Mouse (Mus musculus): Measurements from ENCODE around the gene Ube2a. TPM values are rescaled to one million over a fixed set of nuclear protein-coding genes. Genes with fewer than 3 reads are reported as not detected.

Ube2a gene
- polyA plus RNA-seq, 1 experiment from 2014 or later, result 121 TPM

DNA sequence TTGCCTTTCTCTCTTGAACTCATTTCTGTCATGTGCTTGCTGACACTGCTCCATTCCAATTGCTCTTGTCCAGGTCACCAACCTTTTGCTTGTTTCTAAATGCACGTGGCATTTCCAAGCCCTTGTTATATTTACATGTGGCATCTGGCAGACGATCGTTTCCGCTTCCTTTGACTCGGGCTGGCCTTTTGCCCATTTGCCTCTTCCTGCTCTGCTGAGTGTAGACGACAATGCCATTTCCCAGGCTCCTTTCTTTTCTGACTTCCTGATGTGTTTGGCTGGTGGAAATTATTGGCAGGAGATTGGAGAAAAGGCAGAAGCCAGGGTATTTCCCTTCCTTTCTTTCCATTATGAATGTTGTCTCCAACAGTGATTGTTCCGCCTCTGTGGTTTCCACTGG, 34.3 kb upstream of the Ube2a start:
- no peak for ATAC-seq (replicated peaks; ENCODE audit: low FRiP score)
- Histone ChIP-seq H3K4me1 (replicated peaks; ENCODE audit: control insufficient read depth, insufficient read depth, low read length) (no peaks in the 10 kb centered on the region), H3K27ac (ENCODE audit: low read depth, low read length) (no peak overlapping the region), H3K9me3 (ENCODE audit: control insufficient read depth, low read length) (no peaks in the 10 kb centered on the region), H3K9ac (ENCODE audit: low read length) (no peak overlapping the region), H3K4me3 (ENCODE audit: low read depth, low read length) (no peak overlapping the region), H3K4me2 (ENCODE audit: low read depth, low read length, severe bottlenecking) (no peak overlapping the region), H3K27me3 (ENCODE audit: control insufficient read depth, insufficient read depth, low read length) (no peaks in the 10 kb centered on the region), H3K36me3 (ENCODE audit: control insufficient read depth, insufficient read depth, low read length) (no peaks in the 10 kb centered on the region)
- WGBS, result 86% methylated on average over 7 of the region's 7 CpGs
- DNase-seq (ENCODE audit: low spot score), result no peak

DNA sequence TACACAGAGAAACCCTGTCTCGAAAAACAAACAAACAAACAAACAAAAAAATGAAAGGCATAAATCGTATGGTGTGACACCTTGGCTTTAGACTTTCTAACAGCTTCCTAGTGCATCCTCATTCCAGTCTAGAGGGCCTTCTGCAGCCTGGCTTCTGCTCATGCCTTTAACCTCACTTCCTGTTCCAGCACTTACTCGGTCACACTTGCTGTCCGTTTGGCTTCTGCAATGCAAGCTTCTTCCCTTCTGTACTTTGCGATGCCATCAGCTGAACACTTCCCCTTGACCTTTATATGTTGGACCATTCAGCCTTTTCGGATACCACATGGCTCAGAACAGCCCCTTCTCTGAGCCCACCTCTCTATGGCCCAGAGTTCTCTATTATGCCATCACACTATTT, 32.0 kb upstream of the Ube2a start:
- DNase-seq (ENCODE audit: low spot score) (no peak), ATAC-seq (replicated peaks; ENCODE audit: low FRiP score) (no peak)
- no peaks in the 10 kb centered on the region for H3K9me3 ChIP-seq (ENCODE audit: control insufficient read depth, low read length)
- no peak overlapping the region for H3K9ac ChIP-seq (ENCODE audit: low read length)
- H3K36me3 ChIP-seq (ENCODE audit: control insufficient read depth, insufficient read depth, low read length), result no peaks in the 10 kb centered on the region
- H3K4me1 ChIP-seq (replicated peaks; ENCODE audit: control insufficient read depth, insufficient read depth, low read length), result no peaks in the 10 kb centered on the region
- H3K27me3 ChIP-seq (ENCODE audit: control insufficient read depth, insufficient read depth, low read length), result no peaks in the 10 kb centered on the region
- no peak overlapping the region for H3K4me3 ChIP-seq (ENCODE audit: low read depth, low read length)
- no peak overlapping the region for H3K27ac ChIP-seq (ENCODE audit: low read depth, low read length)
- WGBS, result 92% methylated on average over 6 of the region's 6 CpGs
- H3K4me2 ChIP-seq (ENCODE audit: low read depth, low read length, severe bottlenecking), result no peak overlapping the region

DNA sequence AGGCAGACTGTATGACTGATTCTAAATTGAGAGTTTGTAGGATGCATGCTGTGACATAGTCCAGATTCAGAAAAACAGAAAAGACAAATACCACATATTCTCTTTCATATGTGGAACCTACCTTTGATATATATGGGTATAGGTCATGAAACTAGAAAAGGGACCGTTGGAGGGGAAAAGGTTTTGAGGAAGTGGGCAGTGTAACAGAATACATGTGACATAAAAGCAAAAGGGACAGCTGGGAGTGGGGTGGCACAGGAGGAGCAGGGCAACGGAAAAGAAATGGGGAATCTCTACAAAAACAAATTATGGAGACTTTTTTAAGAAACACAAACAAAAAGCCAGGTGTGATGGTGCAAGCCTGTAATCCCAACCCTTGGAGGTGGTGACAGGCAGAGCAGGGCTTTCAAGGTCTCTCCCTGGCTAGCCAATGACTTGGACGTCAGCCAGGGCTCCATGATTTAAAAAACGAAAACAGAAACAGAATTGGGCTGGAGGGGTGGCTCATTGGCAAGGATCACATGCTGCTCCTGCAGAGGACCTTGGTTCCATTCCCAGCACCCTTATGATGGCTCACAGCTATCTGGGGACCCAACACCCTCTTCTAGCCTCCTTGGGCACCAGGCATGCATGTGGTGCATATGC, 30.2 kb upstream of the Ube2a start:
- ATAC-seq (replicated peaks; ENCODE audit: low FRiP score) (no peak), DNase-seq (ENCODE audit: low spot score) (no peak)
- Histone ChIP-seq H3K9me3 (ENCODE audit: control insufficient read depth, low read length) (no peaks in the 10 kb centered on the region), H3K4me3 (ENCODE audit: low read depth, low read length) (no peak overlapping the region), H3K4me1 (replicated peaks; ENCODE audit: control insufficient read depth, insufficient read depth, low read length) (no peaks in the 10 kb centered on the region), H3K4me2 (ENCODE audit: low read depth, low read length, severe bottlenecking) (no peak overlapping the region), H3K27ac (ENCODE audit: low read depth, low read length) (no peak overlapping the region), H3K9ac (ENCODE audit: low read length) (no peak overlapping the region), H3K27me3 (ENCODE audit: control insufficient read depth, insufficient read depth, low read length) (no peaks in the 10 kb centered on the region), H3K36me3 (ENCODE audit: control insufficient read depth, insufficient read depth, low read length) (no peaks in the 10 kb centered on the region)
- WGBS, result 78% methylated on average over 4 of the region's 4 CpGs

DNA sequence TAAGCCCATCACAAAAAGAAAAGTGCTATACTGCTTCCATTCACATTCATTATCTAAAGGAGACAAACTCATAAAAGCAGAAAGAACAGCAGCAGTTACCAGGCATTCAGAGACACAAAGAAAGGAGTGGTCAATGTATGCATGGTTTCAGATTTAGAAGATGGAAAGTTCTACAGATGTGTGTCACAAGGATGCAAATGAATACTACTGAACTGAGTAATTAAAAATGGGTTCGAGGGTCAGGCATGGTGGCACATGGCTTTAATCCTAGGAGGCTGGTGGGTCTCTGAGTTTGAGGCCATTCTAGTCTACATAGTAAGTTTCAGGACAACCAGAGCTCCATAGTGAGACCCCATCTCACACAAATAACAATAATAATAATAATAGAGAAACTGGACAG, 26.5 kb upstream of the Ube2a start:
- ATAC-seq (replicated peaks; ENCODE audit: low FRiP score) (no peak), DNase-seq (ENCODE audit: low spot score) (no peak)
- no peak overlapping the region for H3K4me3 ChIP-seq (ENCODE audit: low read depth, low read length)
- H3K4me1 ChIP-seq (replicated peaks; ENCODE audit: control insufficient read depth, insufficient read depth, low read length), result no peaks in the 10 kb centered on the region
- no peak overlapping the region for H3K27ac ChIP-seq (ENCODE audit: low read depth, low read length)
- no peaks in the 10 kb centered on the region for H3K36me3 ChIP-seq (ENCODE audit: control insufficient read depth, insufficient read depth, low read length)
- 85% methylated on average over 1 of the region's 1 CpGs for WGBS
- H3K4me2 ChIP-seq (ENCODE audit: low read depth, low read length, severe bottlenecking), result no peak overlapping the region
- H3K27me3 ChIP-seq (ENCODE audit: control insufficient read depth, insufficient read depth, low read length), result no peaks in the 10 kb centered on the region
- H3K9ac ChIP-seq (ENCODE audit: low read length), result no peak overlapping the region
- H3K9me3 ChIP-seq (ENCODE audit: control insufficient read depth, low read length), result no peaks in the 10 kb centered on the region

DNA sequence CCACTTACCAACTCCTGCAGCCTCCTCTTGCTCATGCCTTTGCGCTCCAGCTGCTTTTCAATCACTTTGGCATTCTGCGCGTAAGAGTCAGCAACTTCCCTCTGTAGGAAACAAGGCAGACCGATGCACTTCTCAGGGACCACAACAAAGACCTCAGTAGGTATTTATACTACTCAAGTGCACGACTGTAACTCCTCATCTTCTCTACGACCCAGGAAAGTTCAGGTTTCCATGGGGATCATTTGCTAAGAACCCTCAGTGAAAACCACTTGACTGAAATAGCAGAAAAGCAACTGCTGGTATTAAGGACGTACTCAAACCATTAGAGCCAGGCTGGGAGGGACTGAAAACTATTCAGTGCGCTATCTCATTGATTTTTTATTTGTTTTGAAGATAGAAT, 21.1 kb upstream of the Ube2a start:
- Histone ChIP-seq H3K4me1 (replicated peaks; ENCODE audit: control insufficient read depth, insufficient read depth, low read length) (no peaks in the 10 kb centered on the region), H3K4me2 (ENCODE audit: low read depth, low read length, severe bottlenecking) (no peak overlapping the region), H3K36me3 (ENCODE audit: control insufficient read depth, insufficient read depth, low read length) (no peaks in the 10 kb centered on the region), H3K27me3 (ENCODE audit: control insufficient read depth, insufficient read depth, low read length) (no peaks in the 10 kb centered on the region), H3K4me3 (ENCODE audit: low read depth, low read length) (no peak overlapping the region), H3K27ac (ENCODE audit: low read depth, low read length) (no peak overlapping the region), H3K9ac (ENCODE audit: low read length) (no peak overlapping the region), H3K9me3 (ENCODE audit: control insufficient read depth, low read length) (no peaks in the 10 kb centered on the region)
- no peak for ATAC-seq (replicated peaks; ENCODE audit: low FRiP score)
- DNase-seq (ENCODE audit: low spot score), result no peak
- WGBS, result 88% methylated on average over 8 of the region's 8 CpGs

DNA sequence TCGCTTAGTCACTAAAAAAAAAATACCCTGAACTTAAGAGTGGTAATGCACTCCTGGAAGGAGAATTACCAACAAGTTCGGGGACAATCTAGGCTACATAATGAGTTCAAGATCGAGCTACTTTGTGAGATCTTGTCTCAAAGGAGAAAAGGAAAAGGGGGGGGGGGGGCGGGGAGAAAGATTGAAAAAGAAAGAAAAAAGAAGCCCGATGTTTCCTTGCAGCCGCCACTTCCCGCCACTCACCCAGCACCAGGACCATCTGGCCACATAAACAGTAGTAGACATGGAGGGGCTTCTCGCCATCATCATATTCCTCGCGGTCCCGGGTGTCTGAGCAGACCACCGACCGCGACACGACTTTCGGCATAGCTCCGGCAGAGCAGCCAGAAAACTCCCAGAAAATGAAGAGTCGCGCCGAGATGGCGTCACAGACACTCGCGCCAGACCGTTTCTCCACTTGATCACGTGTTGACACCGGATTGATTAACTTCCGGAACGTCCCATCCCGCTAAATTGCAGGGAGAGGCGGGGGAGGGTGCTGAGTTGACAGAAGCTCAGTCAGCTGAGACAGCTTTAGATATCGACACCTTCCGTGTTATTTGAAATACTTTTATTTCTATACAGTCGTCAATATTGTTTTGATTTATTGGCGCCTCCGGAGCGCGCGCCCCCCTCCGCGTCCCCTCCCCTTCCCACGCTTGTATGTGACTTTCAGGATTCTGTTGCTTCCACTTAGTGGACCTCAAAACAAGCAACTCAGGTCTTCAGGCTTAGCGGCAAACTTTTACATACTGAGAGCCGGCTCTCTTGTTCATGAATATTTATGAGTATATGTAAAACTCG, 9.7 kb upstream of the Ube2a start:
- DNase-seq (ENCODE audit: low spot score) (peak; percentile 86), ATAC-seq (replicated peaks; ENCODE audit: low FRiP score) (peak; percentile 90)
- H3K4me2 ChIP-seq (ENCODE audit: low read depth, low read length, severe bottlenecking), result peak overlapping the region; percentile 43
- peak overlapping the region; percentile 39; the same call in 1 of the 2 replicates for H3K9ac ChIP-seq (ENCODE audit: low read length)
- WGBS, result 13% methylated on average over 43 of the region's 44 CpGs
- no peaks in the 10 kb centered on the region for H3K27me3 ChIP-seq (ENCODE audit: control insufficient read depth, insufficient read depth, low read length)
- no peaks in the 10 kb centered on the region for H3K36me3 ChIP-seq (ENCODE audit: control insufficient read depth, insufficient read depth, low read length)
- no peaks in the 10 kb centered on the region for H3K9me3 ChIP-seq (ENCODE audit: control insufficient read depth, low read length)
- peak overlapping the region; percentile 57; the same call in 1 of the 2 replicates for H3K27ac ChIP-seq (ENCODE audit: low read depth, low read length)
- peaks cover 2% of the 10 kb centered on the region; the same call in 1 of the 2 replicates for H3K4me1 ChIP-seq (replicated peaks; ENCODE audit: control insufficient read depth, insufficient read depth, low read length)
- H3K4me3 ChIP-seq (ENCODE audit: low read depth, low read length), result peak overlapping the region; percentile 32

DNA sequence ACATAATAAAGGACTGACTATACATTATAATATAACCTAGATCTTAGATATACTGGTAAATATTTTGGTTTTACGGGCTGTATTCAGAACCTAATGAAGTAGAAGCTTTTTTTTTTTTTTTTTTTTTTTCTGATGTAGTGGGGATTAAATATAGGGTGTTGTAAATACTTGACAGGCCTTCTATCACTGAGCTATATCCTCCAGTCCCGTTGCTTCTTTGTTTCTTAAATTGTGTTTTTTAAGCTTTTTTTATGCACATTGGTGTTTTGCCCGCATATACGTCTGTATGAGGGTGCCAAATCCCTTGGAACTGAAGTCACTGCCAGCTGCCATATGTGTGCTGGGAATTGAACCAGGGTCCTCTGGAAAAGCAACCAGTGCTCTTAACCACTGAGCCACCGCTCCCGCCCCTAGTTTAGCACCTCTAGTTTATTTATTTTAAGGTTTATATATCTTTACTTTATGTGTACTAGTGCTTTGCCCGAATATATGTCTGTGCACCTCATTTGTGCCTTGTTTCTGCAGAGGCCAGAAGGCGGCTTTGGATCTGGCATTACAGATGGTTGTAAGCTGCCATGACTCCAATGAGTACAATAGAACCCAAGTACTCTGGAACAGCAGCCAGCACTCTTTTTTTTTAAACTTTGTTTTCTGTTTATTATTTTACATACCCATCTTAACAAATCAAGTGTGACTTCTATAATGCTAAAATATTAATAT, 8.9 kb upstream of the Ube2a start:
- Histone ChIP-seq H3K27me3 (ENCODE audit: control insufficient read depth, insufficient read depth, low read length) (no peaks in the 10 kb centered on the region), H3K4me3 (ENCODE audit: low read depth, low read length) (peak overlapping the region; percentile 32; the same call in 1 of the 2 replicates), H3K4me2 (ENCODE audit: low read depth, low read length, severe bottlenecking) (peak overlapping the region; percentile 37; the same call in 1 of the 2 replicates), H3K36me3 (ENCODE audit: control insufficient read depth, insufficient read depth, low read length) (no peaks in the 10 kb centered on the region), H3K9ac (ENCODE audit: low read length) (no peak overlapping the region), H3K9me3 (ENCODE audit: control insufficient read depth, low read length) (no peaks in the 10 kb centered on the region), H3K27ac (ENCODE audit: low read depth, low read length) (no peak overlapping the region), H3K4me1 (replicated peaks; ENCODE audit: control insufficient read depth, insufficient read depth, low read length) (peaks cover 2% of the 10 kb centered on the region; the same call in 1 of the 2 replicates)
- ATAC-seq (replicated peaks; ENCODE audit: low FRiP score) (no peak), DNase-seq (ENCODE audit: low spot score) (no peak)
- 58% methylated on average over 8 of the region's 8 CpGs for WGBS

DNA sequence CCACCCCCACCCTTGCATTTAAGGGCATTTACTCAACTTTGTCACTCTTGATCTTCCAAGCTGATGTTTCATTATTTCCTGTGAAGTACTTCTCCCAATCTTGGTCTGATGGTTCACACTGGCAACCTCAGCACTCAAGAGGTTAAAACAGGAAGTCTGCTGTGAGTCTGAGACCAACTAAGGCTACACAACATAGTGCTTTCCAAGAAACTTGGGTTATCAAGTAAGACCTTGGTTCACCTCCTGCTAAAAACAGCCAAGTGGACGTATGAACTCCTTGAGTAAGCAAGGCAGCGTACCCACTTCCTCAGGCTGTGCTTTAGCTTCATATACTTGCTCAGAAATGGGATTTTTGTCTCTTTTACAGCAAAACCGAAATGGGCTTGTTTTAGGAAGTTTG, 3.3 kb upstream of the Ube2a start:
- H3K9ac ChIP-seq (ENCODE audit: low read length), result no peak overlapping the region
- ATAC-seq (replicated peaks; ENCODE audit: low FRiP score), result no peak
- H3K27me3 ChIP-seq (ENCODE audit: control insufficient read depth, insufficient read depth, low read length), result no peaks in the 10 kb centered on the region
- no peak overlapping the region for H3K27ac ChIP-seq (ENCODE audit: low read depth, low read length)
- H3K36me3 ChIP-seq (ENCODE audit: control insufficient read depth, insufficient read depth, low read length), result no peaks in the 10 kb centered on the region
- no peaks in the 10 kb centered on the region for H3K4me1 ChIP-seq (replicated peaks; ENCODE audit: control insufficient read depth, insufficient read depth, low read length)
- 83% methylated on average over 3 of the region's 3 CpGs for WGBS
- no peak overlapping the region for H3K4me2 ChIP-seq (ENCODE audit: low read depth, low read length, severe bottlenecking)
- DNase-seq (ENCODE audit: low spot score), result no peak
- no peaks in the 10 kb centered on the region for H3K9me3 ChIP-seq (ENCODE audit: control insufficient read depth, low read length)
- no peak overlapping the region for H3K4me3 ChIP-seq (ENCODE audit: low read depth, low read length)
